Mouse (Mus musculus): ENCODE data around the gene St6galnac3.
"Not testable (repeated sequence)": the region's sequence is repeated elsewhere in the genome, so short reads cannot be mapped to it uniquely, and the experiment has no call there.

The St6galnac3 gene

GRCm38 (mm10) chr3:153724701-153725668, at the start of gene St6galnac3:
Gene St6galnac3, minus strand, starts transcription at chr3:153725174.
- peak; percentile 83 for ATAC-seq (ENCODE audit: low TSS enrichment)

- ATAC-seq (ENCODE audit: low TSS enrichment): no peak
Measured at GRCm38 (mm10) chr3:153774568-153774967, 49.6 kb upstream of the St6galnac3 start.

GRCm38 (mm10) chr3:153771479-153771878, 46.5 kb upstream of the St6galnac3 start:
- no peak for ATAC-seq (ENCODE audit: low TSS enrichment)

GRCm38 (mm10) chr3:153770573-153770972, 45.6 kb upstream of the St6galnac3 start:
- ATAC-seq (ENCODE audit: low TSS enrichment): 0 out of 2 replicates have a peak, but pooled peaks have one; percentile 62

GRCm38 (mm10) chr3:153769220-153769619, 44.2 kb upstream of the St6galnac3 start:
- ATAC-seq (ENCODE audit: low TSS enrichment): no peak

GRCm38 (mm10) chr3:153765171-153765570, 40.2 kb upstream of the St6galnac3 start:
- ATAC-seq (ENCODE audit: low TSS enrichment): no peak

- ATAC-seq (ENCODE audit: low TSS enrichment): no peak
Measured at GRCm38 (mm10) chr3:153764760-153765159, 39.8 kb upstream of the St6galnac3 start.

- no peak for ATAC-seq (ENCODE audit: low TSS enrichment)
Measured at GRCm38 (mm10) chr3:153761171-153761570, 36.2 kb upstream of the St6galnac3 start.

- ATAC-seq (ENCODE audit: low TSS enrichment): no peak
Measured at GRCm38 (mm10) chr3:153759269-153759668, 34.3 kb upstream of the St6galnac3 start.

- no peak for ATAC-seq (ENCODE audit: low TSS enrichment)
Measured at GRCm38 (mm10) chr3:153756500-153756996, 31.6 kb upstream of the St6galnac3 start.

- not testable (repeated sequence) for ATAC-seq (ENCODE audit: low TSS enrichment)
Measured at GRCm38 (mm10) chr3:153755785-153756326, 30.9 kb upstream of the St6galnac3 start.

- ATAC-seq (ENCODE audit: low TSS enrichment): no peak
Measured at GRCm38 (mm10) chr3:153751435-153751834, 26.5 kb upstream of the St6galnac3 start.

- ATAC-seq (ENCODE audit: low TSS enrichment): no peak
Measured at GRCm38 (mm10) chr3:153749359-153749758, 24.4 kb upstream of the St6galnac3 start.

- ATAC-seq (ENCODE audit: low TSS enrichment): no peak
Measured at GRCm38 (mm10) chr3:153748293-153748692, 23.3 kb upstream of the St6galnac3 start.

GRCm38 (mm10) chr3:153745099-153745498, 20.1 kb upstream of the St6galnac3 start:
- no peak for ATAC-seq (ENCODE audit: low TSS enrichment)

GRCm38 (mm10) chr3:153744447-153744846, 19.5 kb upstream of the St6galnac3 start:
- no peak for ATAC-seq (ENCODE audit: low TSS enrichment)

GRCm38 (mm10) chr3:153741800-153742199, 16.8 kb upstream of the St6galnac3 start:
- no peak for ATAC-seq (ENCODE audit: low TSS enrichment)

- ATAC-seq (ENCODE audit: low TSS enrichment): no peak
Measured at GRCm38 (mm10) chr3:153739351-153739750, 14.4 kb upstream of the St6galnac3 start.

- ATAC-seq (ENCODE audit: low TSS enrichment): no peak
Measured at GRCm38 (mm10) chr3:153738421-153738820, 13.4 kb upstream of the St6galnac3 start.

GRCm38 (mm10) chr3:153736756-153737280, 11.8 kb upstream of the St6galnac3 start:
- peak; percentile 72 for ATAC-seq (ENCODE audit: low TSS enrichment)

GRCm38 (mm10) chr3:153735796-153736549, 11.0 kb upstream of the St6galnac3 start:
- peak; percentile 68 for ATAC-seq (ENCODE audit: low TSS enrichment)

GRCm38 (mm10) chr3:153734741-153735140, 9.8 kb upstream of the St6galnac3 start:
- ATAC-seq (ENCODE audit: low TSS enrichment): no peak
